Mouse (Mus musculus) heart, embryonic 11.5 days (tissue): Measurements from ENCODE around the gene Vwf. TPM values are rescaled to one million over a fixed set of nuclear protein-coding genes. Genes with fewer than 3 reads are reported as not detected.

Experiments
- ATAC-seq: fragments of 200-750 bp; cut with Nextera tagmentation; replicated peaks from 2 replicates; pipeline ENCODE4 v1.8.0; 2017; ENCODE audit warnings: moderate library complexity; ENCODE audit not compliant: insufficient number of reproducible peaks, low FRiP score, low TSS enrichment
- H3K27ac ChIP-seq: fragments of 300-500 bp; sonication (generic); 2 replicates; pipeline ENCODE4 v1.5.1; 2014; ENCODE audit warnings: mild to moderate bottlenecking, low read depth, low read length
- H3K27me3 ChIP-seq: fragments of 300-500 bp; sonication (generic); 2 replicates; pipeline ENCODE4 v1.6.1; 2014; ENCODE audit warnings: mild to moderate bottlenecking, low read length, mixed read lengths; ENCODE audit not compliant: control insufficient read depth, insufficient read depth
- H3K36me3 ChIP-seq: fragments of 300-500 bp; sonication (generic); 2 replicates; pipeline ENCODE4 v1.6.1; 2014; ENCODE audit warnings: mild to moderate bottlenecking, low read length, moderate library complexity, mixed read lengths; ENCODE audit not compliant: control insufficient read depth, insufficient read depth
- H3K4me1 ChIP-seq: fragments of 300-500 bp; sonication (generic); 2 replicates; pipeline ENCODE4 v1.6.1; 2014; ENCODE audit warnings: low read length; ENCODE audit not compliant: control insufficient read depth, insufficient read depth
- H3K4me2 ChIP-seq: fragments of 300-500 bp; sonication (generic); 2 replicates; pipeline ENCODE4 v1.6.1; 2014; ENCODE audit warnings: mild to moderate bottlenecking, moderate library complexity
- H3K4me3 ChIP-seq: fragments of 300-500 bp; sonication (generic); 2 replicates; pipeline ENCODE4 v1.5.1; 2014; ENCODE audit warnings: low read depth, low read length
- H3K9ac ChIP-seq: fragments of 300-500 bp; sonication (generic); 2 replicates; pipeline ENCODE4 v1.6.1; 2014; ENCODE audit warnings: mild to moderate bottlenecking, low read depth, low read length, moderate library complexity
- H3K9me3 ChIP-seq: fragments of 300-500 bp; sonication (generic); replicated peaks from 2 replicates; pipeline ENCODE4 v1.6.1; 2016; ENCODE audit warnings: low read length; ENCODE audit not compliant: control insufficient read depth
- WGBS: fragments of 180-500 bp; shearing (Covaris S2); extraction: QIAGEN DNeasy Blood & Tissue Kit; methylation state at CpG from one replicate; pipeline ENCODE4 v1.1.7; 2014; ENCODE audit not compliant: insufficient replicate concordance; 5-methylcytosine and 5-hydroxymethylcytosine counted together
- polyA plus RNA-seq: library from polyadenylated mRNA; unstranded; fragments of >200 nt; fragmentation: Nextera tagmentation; extraction: Ambion mirVana; gene quantifications from 2 replicates; pipeline ENCODE4 v1.2.1, GENCODE M21; 2014

The Vwf gene
- polyA plus RNA-seq, 1 experiment from 2014 or later: 32.2 TPM

DNA sequence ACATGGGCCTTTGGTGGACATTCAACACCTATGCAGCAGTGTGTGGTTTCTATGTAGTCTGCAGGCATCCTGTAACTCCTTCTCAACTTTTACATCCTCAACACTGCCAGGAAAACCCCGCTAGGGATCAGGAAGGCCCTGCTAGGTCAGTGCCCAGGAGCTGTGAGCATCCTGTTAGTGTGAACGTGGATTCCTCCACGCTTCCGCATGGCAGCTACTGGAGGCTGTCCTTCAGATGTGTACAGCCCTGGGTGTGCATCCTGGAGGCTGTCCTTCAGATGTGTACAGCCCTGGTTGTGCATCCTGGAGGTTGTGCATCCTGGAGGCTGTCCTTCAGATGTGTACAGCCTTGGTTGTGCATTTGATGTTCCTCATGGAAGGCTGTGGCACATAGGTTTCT lies 47.7 kb downstream of the Vwf start:
- no peak for ATAC-seq
- H3K36me3 ChIP-seq: no peaks in the 10 kb centered on the region
- WGBS: 77% methylated on average over 4 of the region's 4 CpGs
- no peak overlapping the region for H3K4me3 ChIP-seq
- H3K27me3 ChIP-seq: peaks cover 7% of the 10 kb centered on the region; the same call in 1 of the 2 replicates
- no peak overlapping the region for H3K4me2 ChIP-seq
- H3K9ac ChIP-seq: no peak overlapping the region
- H3K9me3 ChIP-seq: no peaks in the 10 kb centered on the region
- no peaks in the 10 kb centered on the region for H3K4me1 ChIP-seq
- H3K27ac ChIP-seq: no peak overlapping the region

GRCm38 (mm10) chr6:125594825-125595224 lies 48.3 kb downstream of the Vwf start:
- WGBS: 37% methylated on average over 4 of the region's 4 CpGs

GRCm38 (mm10) chr6:125596701-125597318 lies 50.2 kb downstream of the Vwf start:
- WGBS: 51% methylated on average over 16 of the region's 16 CpGs
- no peak overlapping the region for H3K27ac ChIP-seq

More at GRCm38 (mm10) chr6:125594825-125595224, 48.3 kb downstream of the Vwf start:
- no peaks in the 10 kb centered on the region for H3K9me3 ChIP-seq
- no peak overlapping the region for H3K27ac ChIP-seq
- ATAC-seq: no peak
- H3K36me3 ChIP-seq: no peaks in the 10 kb centered on the region
- peaks cover 7% of the 10 kb centered on the region; the same call in 1 of the 2 replicates for H3K27me3 ChIP-seq
- no peak overlapping the region for H3K9ac ChIP-seq
- no peaks in the 10 kb centered on the region for H3K4me1 ChIP-seq
- no peak overlapping the region for H3K4me3 ChIP-seq
- no peak overlapping the region for H3K4me2 ChIP-seq

DNA sequence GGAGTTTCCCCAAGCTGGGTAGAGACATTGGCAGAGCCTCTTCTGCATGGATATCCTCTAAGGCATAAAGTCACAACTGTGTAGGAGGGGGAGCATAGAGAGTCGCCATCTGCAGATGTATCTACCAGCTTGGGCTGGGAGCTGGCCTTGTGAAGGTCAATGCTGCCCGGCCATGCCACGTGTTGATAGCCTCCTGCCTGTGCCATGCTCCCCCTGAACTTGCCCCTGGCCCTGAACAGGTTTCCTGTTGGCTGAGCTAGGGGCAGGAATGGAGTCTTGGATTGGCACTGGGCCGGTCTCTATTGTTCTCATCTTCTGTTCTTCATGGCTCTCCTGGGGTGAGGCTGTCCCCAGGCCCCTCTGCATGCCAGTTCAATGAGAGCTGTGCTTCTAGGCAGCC lies 51.1 kb downstream of the Vwf start:
- Histone ChIP-seq H3K4me1 (no peaks in the 10 kb centered on the region), H3K27me3 (peaks cover 4% of the 10 kb centered on the region; the same call in 1 of the 2 replicates), H3K9me3 (no peaks in the 10 kb centered on the region), H3K9ac (no peak overlapping the region), H3K4me3 (no peak overlapping the region), H3K36me3 (no peaks in the 10 kb centered on the region), H3K4me2 (no peak overlapping the region), H3K27ac (no peak overlapping the region)
- 85% methylated on average over 4 of the region's 4 CpGs for WGBS
- no peak for ATAC-seq

More at GRCm38 (mm10) chr6:125596701-125597318, 50.2 kb downstream of the Vwf start:
- H3K27me3 ChIP-seq: peaks cover 4% of the 10 kb centered on the region; the same call in 1 of the 2 replicates
- H3K9me3 ChIP-seq: no peaks in the 10 kb centered on the region
- H3K4me2 ChIP-seq: no peak overlapping the region
- no peaks in the 10 kb centered on the region for H3K4me1 ChIP-seq
- ATAC-seq: no peak
- H3K9ac ChIP-seq: no peak overlapping the region
- no peak overlapping the region for H3K4me3 ChIP-seq
- H3K36me3 ChIP-seq: no peaks in the 10 kb centered on the region

DNA sequence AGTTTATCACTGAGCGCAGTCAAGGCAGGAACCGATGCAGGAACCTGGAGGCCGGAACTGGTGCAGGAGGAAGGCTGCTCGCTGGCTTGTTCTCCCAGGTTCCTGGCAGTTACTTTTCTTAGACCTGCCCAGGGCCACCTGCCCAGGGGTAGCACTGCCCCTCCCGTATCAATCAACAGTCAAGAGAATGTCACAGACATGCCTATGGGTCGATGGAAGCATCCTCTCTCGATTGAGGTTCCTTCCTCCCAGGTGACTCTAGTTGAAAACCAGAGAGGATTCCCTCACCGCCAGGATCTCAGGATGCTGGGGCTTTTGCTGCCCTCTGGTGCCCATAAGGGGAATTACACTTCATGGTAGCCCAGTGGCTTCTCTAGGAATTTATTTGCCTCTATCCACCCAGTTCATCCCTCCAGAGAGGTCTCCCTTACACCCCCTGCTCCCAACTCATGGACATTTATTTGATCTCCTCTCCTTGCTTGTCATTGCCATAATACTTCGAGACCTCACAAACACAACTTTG lies 53.5 kb downstream of the Vwf start:
- no peak overlapping the region for H3K27ac ChIP-seq
- H3K9ac ChIP-seq: no peak overlapping the region
- 0 out of 2 replicates have a peak, but pooled peaks cover 2% of the 10 kb centered on the region for H3K4me1 ChIP-seq
- H3K36me3 ChIP-seq: no peaks in the 10 kb centered on the region
- ATAC-seq: no peak
- 37% methylated on average over 9 of the region's 9 CpGs for WGBS
- no peak overlapping the region for H3K4me2 ChIP-seq
- H3K27me3 ChIP-seq: 0 out of 2 replicates have a peak, but pooled peaks cover 4% of the 10 kb centered on the region
- H3K9me3 ChIP-seq: no peaks in the 10 kb centered on the region
- H3K4me3 ChIP-seq: no peak overlapping the region

DNA sequence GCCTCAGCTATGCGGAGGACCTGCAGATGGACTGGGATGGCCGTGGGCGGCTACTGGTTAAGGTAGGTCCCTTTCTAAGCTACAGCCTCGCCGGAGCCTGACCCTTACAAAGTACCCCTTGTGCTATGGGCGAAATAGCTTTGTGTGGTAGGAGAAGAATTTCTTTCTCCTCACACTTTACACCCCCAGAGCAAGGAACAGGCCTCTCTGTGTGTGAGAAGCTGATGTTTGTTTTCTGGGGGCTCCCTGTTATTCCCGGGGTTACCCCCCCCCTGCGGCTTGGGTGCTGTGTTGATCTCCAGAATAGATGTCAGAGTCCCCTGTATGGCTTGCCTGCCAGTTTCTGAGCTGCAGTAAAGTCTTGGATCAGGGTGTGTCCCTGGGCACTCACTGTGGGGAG lies 54.1 kb downstream of the Vwf start:
- Histone ChIP-seq H3K36me3 (no peaks in the 10 kb centered on the region), H3K4me1 (0 out of 2 replicates have a peak, but pooled peaks cover 2% of the 10 kb centered on the region), H3K9ac (no peak overlapping the region), H3K4me2 (no peak overlapping the region), H3K4me3 (no peak overlapping the region), H3K27me3 (0 out of 2 replicates have a peak, but pooled peaks cover 4% of the 10 kb centered on the region), H3K27ac (no peak overlapping the region), H3K9me3 (no peaks in the 10 kb centered on the region)
- 72% methylated on average over 8 of the region's 8 CpGs for WGBS
- no peak for ATAC-seq

DNA sequence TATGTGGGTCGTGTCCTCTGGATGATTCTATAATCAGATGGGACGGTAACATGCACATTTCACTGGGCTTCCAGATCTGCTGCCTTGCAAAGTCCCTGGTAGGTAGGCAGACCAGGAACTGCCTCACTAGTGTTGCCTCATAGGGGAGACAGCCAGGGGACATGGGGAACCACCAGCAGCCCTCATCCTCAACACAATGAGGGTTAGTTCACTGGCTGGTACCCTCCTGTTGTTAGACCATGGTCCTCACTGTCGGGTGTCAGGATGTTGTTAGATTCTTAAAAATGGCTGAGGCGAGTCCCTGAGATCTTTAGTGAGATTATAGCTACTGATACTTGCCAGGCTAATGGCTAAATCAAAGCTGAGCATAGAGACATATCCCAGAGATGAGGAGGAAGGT lies 54.6 kb downstream of the Vwf start:
- Histone ChIP-seq H3K4me1 (0 out of 2 replicates have a peak, but pooled peaks cover 2% of the 10 kb centered on the region), H3K4me2 (no peak overlapping the region), H3K27me3 (0 out of 2 replicates have a peak, but pooled peaks cover 4% of the 10 kb centered on the region), H3K4me3 (no peak overlapping the region), H3K36me3 (no peaks in the 10 kb centered on the region), H3K27ac (no peak overlapping the region), H3K9ac (no peak overlapping the region), H3K9me3 (no peaks in the 10 kb centered on the region)
- ATAC-seq: no peak
- 66% methylated on average over 4 of the region's 4 CpGs for WGBS

DNA sequence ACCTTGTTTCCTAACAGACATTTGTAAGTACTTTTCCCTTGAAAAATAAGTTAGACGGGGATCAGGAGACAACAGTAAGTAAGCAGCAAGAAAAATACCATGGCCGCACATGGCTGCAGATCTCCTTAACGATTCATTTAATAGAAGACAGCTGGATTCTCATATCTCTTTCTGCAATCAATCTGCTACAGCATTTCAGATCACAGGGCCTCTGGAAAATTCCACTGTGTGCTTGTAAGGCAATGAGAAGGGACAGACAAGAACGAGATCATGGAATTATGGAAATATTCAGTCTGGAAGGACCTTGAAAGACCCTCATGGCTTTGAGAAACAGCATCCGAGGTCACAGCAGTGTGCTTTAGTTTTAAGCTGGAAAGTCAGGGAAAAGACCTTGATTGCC lies 55.2 kb downstream of the Vwf start:
- Histone ChIP-seq H3K4me3 (no peak overlapping the region), H3K9me3 (no peaks in the 10 kb centered on the region), H3K4me1 (0 out of 2 replicates have a peak, but pooled peaks cover 2% of the 10 kb centered on the region), H3K9ac (no peak overlapping the region), H3K4me2 (no peak overlapping the region), H3K27me3 (0 out of 2 replicates have a peak, but pooled peaks cover 4% of the 10 kb centered on the region), H3K27ac (no peak overlapping the region), H3K36me3 (no peaks in the 10 kb centered on the region)
- no peak for ATAC-seq
- WGBS: 78% methylated on average over 5 of the region's 5 CpGs
